Mouse (Mus musculus): ENCODE data around the gene Mbl2. TPM values are rescaled to one million over a fixed set of nuclear protein-coding genes. Genes with fewer than 3 reads are reported as not detected.

Gene Mbl2
- total RNA-seq, 2 experiments from 2014 or later = not detected

Small RNA genes within 50 kb of the gene (microRNA-seq; reads per million reads assigned to microRNA genes)
- gene Gm24108 = not detected

Other genes starting within 250 kb of the Mbl2 start
- not detected for gene Trpd52l3, start 229.2 kb upstream of the Mbl2 start, total RNA-seq (2021)
- gene Uhrf2, start 202.4 kb upstream of the Mbl2 start, total RNA-seq (2021) = 10 to 100 TPM; 66.5 to 71.3 TPM
- 10 to 100 TPM; 11.6 to 11.7 TPM for gene Gldc, start 57.5 kb upstream of the Mbl2 start, total RNA-seq (2021)